ENCODE assay signal across 17 mouse cellular contexts in genomic region chr4:71757865-71758264, GRCm38 (mm10). TPM values are rescaled to one million over a fixed set of nuclear protein-coding genes. Genes with fewer than 3 reads are reported as not detected.
"Had no signal": no experiment of that assay in that cellular context is flagged by ENCODE, and none has a peak within 500 bp of the region (broad histone marks: within the 10 kb centered on the region; RNA-seq: fewer than 3 reads in every experiment).

Gene Gm11232, minus strand, starts transcription at chr4:71757965.

- H3K9ac ChIP-seq: limb, embryonic 13.5 days; liver, embryonic 14.5 days; midbrain, embryonic 15.5 days; neural tube, embryonic 12.5 days had no signal

- H3K4me1 ChIP-seq: limb, embryonic 13.5 days; megakaryocyte, embryonic 14.5 days; midbrain, embryonic 15.5 days; neural tube, embryonic 12.5 days had no signal

- ATAC-seq: midbrain, embryonic 15.5 days had no signal

- H3K4me3 ChIP-seq: layer of hippocampus, adult 2 months; limb, embryonic 13.5 days; megakaryocyte, embryonic 14.5 days; midbrain, embryonic 15.5 days; neural tube, embryonic 12.5 days had no signal

- H3K27ac ChIP-seq: layer of hippocampus, adult 2 months; limb, embryonic 13.5 days; liver, embryonic 14.5 days; midbrain, embryonic 15.5 days; neural tube, embryonic 12.5 days had no signal

- H3K36me3 ChIP-seq: limb, embryonic 13.5 days; midbrain, embryonic 15.5 days; neural tube, embryonic 12.5 days had no signal

- H3K27me3 ChIP-seq: limb, embryonic 13.5 days; megakaryocyte, embryonic 14.5 days; midbrain, embryonic 15.5 days; neural tube, embryonic 12.5 days had no signal

- H3K4me2 ChIP-seq: limb, embryonic 13.5 days; midbrain, embryonic 11.5 days; midbrain, embryonic 15.5 days; neural tube, embryonic 12.5 days had no signal

- DNase-seq: kidney, adult 2 months; left cerebral cortex, postnatal 4 days; lung, adult 18-20 months; lung, postnatal 4 days; right cerebral cortex, postnatal 4 days; spleen, adult 18-20 months; thymus, adult 18-20 months; thymus, postnatal 14 days had no signal

- H3K9me3 ChIP-seq: limb, embryonic 13.5 days; midbrain, embryonic 15.5 days; neural tube, embryonic 12.5 days had no signal

RNA-seq across cellular contexts. Expression of gene Gm11232, which starts in this region (rescaled TPM):
- polyA plus RNA-seq: kidney, adult 2 months; limb, embryonic 13.5 days; liver, adult 2 months; liver, embryonic 14.5 days; lung, embryonic 16.5 days; midbrain, embryonic 11.5 days; midbrain, embryonic 15.5 days had no signal
